Mouse (Mus musculus) bone marrow, adult 2 months (tissue): Measurements from ENCODE around the gene Prrt2. TPM values are rescaled to one million over a fixed set of nuclear protein-coding genes. Genes with fewer than 3 reads are reported as not detected.

Experiments
- H3K27ac ChIP-seq: fragments of 200-500 bp; 2 replicates; pipeline ENCODE4 v1.5.1; 2012; ENCODE audit warnings: low read depth, mild to moderate bottlenecking, control low read depth, inconsistent platforms, low read length; ENCODE audit not compliant: control insufficient read depth, poor library complexity, insufficient read depth
- H3K4me1 ChIP-seq: fragments of 200-500 bp; 2 replicates; pipeline ENCODE4 v1.6.1; 2011; ENCODE audit warnings: low read length; ENCODE audit not compliant: control insufficient read depth, insufficient read depth
- H3K4me3 ChIP-seq: fragments of 200-500 bp; replicated peaks from 2 replicates; pipeline ENCODE3; 2011; ENCODE audit warnings: mild to moderate bottlenecking, low read depth, low read length, control low read depth; ENCODE audit not compliant: control insufficient read depth
- CTCF ChIP-seq: fragments of 200-500 bp; IDR thresholded peaks from 2 replicates; pipeline ENCODE4 v1.5.1; 2011; ENCODE audit warnings: low read length, control low read depth; ENCODE audit not compliant: control insufficient read depth, insufficient read depth
- POLR2A ChIP-seq: fragments of 200-500 bp; IDR thresholded peaks from 2 replicates; pipeline ENCODE4 v1.6.1; 2011; ENCODE audit warnings: low read depth, mild to moderate bottlenecking, control low read depth, low read length, borderline replicate concordance; ENCODE audit not compliant: control insufficient read depth
- WGBS: fragments of 180-500 bp; shearing (Covaris S2); methylation state at CpG from one replicate; pipeline ENCODE4 v1.1.7; 2018; 5-methylcytosine and 5-hydroxymethylcytosine counted together
- polyA plus RNA-seq: library from polyadenylated mRNA; stranded (reverse); fragments of >200 nt; gene quantifications from 2 replicates; pipeline ENCODE4 v1.2.4, GENCODE M21; 2011; ENCODE audit warnings: low replicate concordance; ENCODE audit not compliant: missing spikeins, insufficient read depth, insufficient read length

Gene Prrt2
- polyA plus RNA-seq, 1 experiment: 5.3 TPM

- H3K4me1 ChIP-seq: peaks cover 13% of the 10 kb centered on the region
- H3K4me3 ChIP-seq: peak within 1 kb of the TSS; percentile 77
- under 1% methylated on average over 58 of the region's 63 CpGs for WGBS
- TF ChIP-seq CTCF (no peak), POLR2A (peak; percentile 83; the same call in 1 of the 2 replicates)
- H3K27ac ChIP-seq: peak within 1 kb of the TSS; percentile 98
Measured at GRCm38 (mm10) chr7:127026984-127027726, 6.1 kb upstream of the Prrt2 start, which contains the start of gene Maz. Gene Maz (minus strand): TSS chr7:127027037.

GRCm38 (mm10) chr7:127026616-127026983, 5.6 kb upstream of the Prrt2 start:
- peak overlapping the region; percentile 77 for H3K4me3 ChIP-seq
- peak overlapping the region; percentile 98 for H3K27ac ChIP-seq
- WGBS: no CpG with 5 or more reads among the region's 48 CpGs
- peaks cover 13% of the 10 kb centered on the region for H3K4me1 ChIP-seq
- TF ChIP-seq CTCF (no peak), POLR2A (peak; percentile 8; the same call in 1 of the 2 replicates)

- WGBS: under 1% methylated on average over 38 of the region's 48 CpGs
- Histone ChIP-seq H3K4me3 (peak overlapping the region; percentile 63), H3K27ac (peak overlapping the region; percentile 98), H3K4me1 (peaks cover 13% of the 10 kb centered on the region)
- TF ChIP-seq CTCF (no peak), POLR2A (no peak)
Measured at GRCm38 (mm10) chr7:127026161-127026600, 5.2 kb upstream of the Prrt2 start.

- Histone ChIP-seq H3K4me1 (peaks cover 14% of the 10 kb centered on the region), H3K4me3 (peak overlapping the region; percentile 63)
- 1% methylated on average over 59 of the region's 65 CpGs for WGBS
Measured at GRCm38 (mm10) chr7:127025556-127026160, 4.6 kb upstream of the Prrt2 start.

GRCm38 (mm10) chr7:127024755-127025555, 3.9 kb upstream of the Prrt2 start:
- H3K27ac ChIP-seq: peak overlapping the region; percentile 98
- peak overlapping the region; percentile 63 for H3K4me3 ChIP-seq
- peak; percentile 87 for TF ChIP-seq CTCF
- TF ChIP-seq POLR2A: peak; percentile 76
- WGBS: under 1% methylated on average over 30 of the region's 30 CpGs
- H3K4me1 ChIP-seq: peaks cover 14% of the 10 kb centered on the region

More at GRCm38 (mm10) chr7:127025556-127026160, 4.6 kb upstream of the Prrt2 start:
- TF ChIP-seq POLR2A (no peak), CTCF (no peak)
- peak overlapping the region; percentile 98 for H3K27ac ChIP-seq

- H3K4me1 ChIP-seq: peaks cover 14% of the 10 kb centered on the region
- WGBS: 15% methylated on average over 19 of the region's 19 CpGs
- TF ChIP-seq CTCF (no peak), POLR2A (no peak)
Measured at GRCm38 (mm10) chr7:127023896-127024690, 3.1 kb upstream of the Prrt2 start.

GRCm38 (mm10) chr7:127023272-127023691, 2.3 kb upstream of the Prrt2 start:
- H3K4me3 ChIP-seq: no peak overlapping the region
- TF ChIP-seq CTCF: no peak
- no peak for TF ChIP-seq POLR2A
- peaks cover 14% of the 10 kb centered on the region for H3K4me1 ChIP-seq
- H3K27ac ChIP-seq: no peak overlapping the region
- WGBS: 75% methylated on average over 13 of the region's 13 CpGs

More at GRCm38 (mm10) chr7:127023896-127024690, 3.1 kb upstream of the Prrt2 start:
- Histone ChIP-seq H3K4me3 (peak overlapping the region; percentile 63), H3K27ac (peak overlapping the region; percentile 98)
